Mouse (Mus musculus): ENCODE results near the gene A930004D18Rik. TPM values are rescaled to one million over a fixed set of nuclear protein-coding genes. Genes with fewer than 3 reads are reported as not detected.
A peak's percentile ranks its signal among the peaks of the same experiment; 100 is the strongest.

Gene A930004D18Rik
- polyA plus RNA-seq, 1 experiment from 2014 or later, result 10.4 TPM

GRCm38 (mm10) chr2:18050018-18050417 is 12.5 kb upstream of the A930004D18Rik start:
- Histone ChIP-seq H3K27ac (replicated peaks; ENCODE audit: low read depth, low read length) (peak overlapping the region; percentile 99), H3K9ac (ENCODE audit: low read length) (peak overlapping the region; percentile 75), H3K4me2 (ENCODE audit: low read depth, severe bottlenecking) (peak overlapping the region; percentile 91), H3K27me3 (ENCODE audit: control insufficient read depth, insufficient read depth, low read length) (no peaks in the 10 kb centered on the region), H3K4me3 (ENCODE audit: low read depth, low read length) (no peak overlapping the region), H3K9me3 (ENCODE audit: control insufficient read depth, low read length) (no peaks in the 10 kb centered on the region), H3K36me3 (ENCODE audit: control insufficient read depth, insufficient read depth, low read length) (no peaks in the 10 kb centered on the region), H3K4me1 (ENCODE audit: control insufficient read depth, insufficient read depth, low read length) (peaks cover 16% of the 10 kb centered on the region)
- ATAC-seq (ENCODE audit: insufficient number of reproducible peaks, low FRiP score, low TSS enrichment, low read depth) (no peak), DNase-seq (ENCODE audit: low spot score) (no peak)
- WGBS, result 7% methylated on average over 2 of the region's 2 CpGs

DNA sequence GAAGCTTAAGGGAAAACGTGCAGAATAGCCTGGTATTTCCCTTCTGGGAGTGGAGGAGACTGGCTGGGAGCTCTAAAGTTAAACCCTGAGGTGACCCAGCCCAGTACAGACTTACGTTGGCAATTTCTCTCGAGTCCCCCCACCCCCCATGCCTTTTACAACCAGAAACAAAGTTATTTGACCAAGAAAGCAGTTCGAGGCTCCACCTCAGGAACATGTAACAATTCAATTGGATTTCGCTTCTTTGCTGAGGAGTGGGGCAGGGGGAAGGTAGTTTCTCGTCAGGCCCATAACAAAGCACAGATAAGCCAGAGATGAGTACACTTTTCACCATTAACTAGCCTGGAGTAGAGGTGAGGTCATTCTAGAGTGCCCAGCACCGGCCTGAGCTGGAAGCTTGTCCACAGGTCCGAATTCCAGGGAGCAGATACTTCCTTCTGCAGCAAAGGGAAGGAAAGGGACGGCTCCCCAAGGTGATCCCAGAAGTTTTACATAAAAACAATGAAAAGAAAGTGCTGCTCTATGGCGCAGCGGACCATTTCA is 11.8 kb upstream of the A930004D18Rik start:
- Histone ChIP-seq H3K4me1 (ENCODE audit: control insufficient read depth, insufficient read depth, low read length) (peaks cover 16% of the 10 kb centered on the region), H3K4me2 (ENCODE audit: low read depth, severe bottlenecking) (peak overlapping the region; percentile 91), H3K27me3 (ENCODE audit: control insufficient read depth, insufficient read depth, low read length) (no peaks in the 10 kb centered on the region), H3K9ac (ENCODE audit: low read length) (peak overlapping the region; percentile 75), H3K36me3 (ENCODE audit: control insufficient read depth, insufficient read depth, low read length) (no peaks in the 10 kb centered on the region), H3K4me3 (ENCODE audit: low read depth, low read length) (peak overlapping the region; percentile 91), H3K27ac (replicated peaks; ENCODE audit: low read depth, low read length) (peak overlapping the region; percentile 99), H3K9me3 (ENCODE audit: control insufficient read depth, low read length) (no peaks in the 10 kb centered on the region)
- peak; percentile 61 for DNase-seq (ENCODE audit: low spot score)
- WGBS, result 5% methylated on average over 11 of the region's 11 CpGs
- ATAC-seq (ENCODE audit: insufficient number of reproducible peaks, low FRiP score, low TSS enrichment, low read depth), result peak; percentile 37; the same call in 1 of the 2 replicates

DNA sequence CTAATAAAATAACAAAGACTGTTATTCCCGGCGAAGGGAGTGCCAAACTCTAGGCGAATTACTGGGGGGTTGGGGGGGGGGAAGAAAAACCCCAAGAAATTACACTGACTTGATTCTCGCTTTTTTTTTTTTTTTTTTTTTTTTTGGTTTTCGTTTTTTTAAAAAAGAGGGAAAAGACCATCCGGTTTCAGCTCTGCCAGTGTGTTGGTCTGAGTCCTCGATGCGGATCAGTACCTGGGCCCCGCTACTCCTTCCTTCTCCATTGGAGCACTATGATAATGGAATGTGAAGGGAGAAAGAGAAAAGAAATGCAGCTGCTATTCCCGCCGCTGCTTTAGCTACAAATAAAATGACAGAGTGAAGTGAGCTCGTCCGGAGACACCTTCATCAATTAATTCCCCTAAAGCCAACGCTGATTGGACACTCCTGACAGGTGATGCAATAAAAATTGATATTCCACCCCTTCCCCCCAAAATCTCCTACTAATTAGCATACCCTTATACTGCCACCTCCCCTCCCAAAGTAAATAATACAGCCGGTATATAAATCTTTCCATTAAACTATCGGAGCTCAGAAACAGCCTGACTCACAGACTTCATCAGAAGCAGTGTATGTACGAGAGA is 11.0 kb upstream of the A930004D18Rik start, which contains the start of gene Skida1:
TSS of gene Skida1 (minus strand) at position 599 of the 623 bp plus-strand sequence.
- no peaks in the 10 kb centered on the region for H3K9me3 ChIP-seq (ENCODE audit: control insufficient read depth, low read length)
- H3K4me3 ChIP-seq (ENCODE audit: low read depth, low read length), result peak within 1 kb of the TSS; percentile 91
- peak within 1 kb of the TSS; percentile 91 for H3K4me2 ChIP-seq (ENCODE audit: low read depth, severe bottlenecking)
- H3K36me3 ChIP-seq (ENCODE audit: control insufficient read depth, insufficient read depth, low read length), result no peaks in the 10 kb centered on the region
- H3K27me3 ChIP-seq (ENCODE audit: control insufficient read depth, insufficient read depth, low read length), result no peaks in the 10 kb centered on the region
- ATAC-seq (ENCODE audit: insufficient number of reproducible peaks, low FRiP score, low TSS enrichment, low read depth), result peak; percentile 53; the same call in 1 of the 2 replicates
- peaks cover 11% of the 10 kb centered on the region for H3K4me1 ChIP-seq (ENCODE audit: control insufficient read depth, insufficient read depth, low read length)
- WGBS, result under 1% methylated on average over 17 of the region's 17 CpGs
- DNase-seq (ENCODE audit: low spot score), result peak; percentile 76
- H3K9ac ChIP-seq (ENCODE audit: low read length), result peak within 1 kb of the TSS; percentile 100
- peak within 1 kb of the TSS; percentile 99 for H3K27ac ChIP-seq (replicated peaks; ENCODE audit: low read depth, low read length)

DNA sequence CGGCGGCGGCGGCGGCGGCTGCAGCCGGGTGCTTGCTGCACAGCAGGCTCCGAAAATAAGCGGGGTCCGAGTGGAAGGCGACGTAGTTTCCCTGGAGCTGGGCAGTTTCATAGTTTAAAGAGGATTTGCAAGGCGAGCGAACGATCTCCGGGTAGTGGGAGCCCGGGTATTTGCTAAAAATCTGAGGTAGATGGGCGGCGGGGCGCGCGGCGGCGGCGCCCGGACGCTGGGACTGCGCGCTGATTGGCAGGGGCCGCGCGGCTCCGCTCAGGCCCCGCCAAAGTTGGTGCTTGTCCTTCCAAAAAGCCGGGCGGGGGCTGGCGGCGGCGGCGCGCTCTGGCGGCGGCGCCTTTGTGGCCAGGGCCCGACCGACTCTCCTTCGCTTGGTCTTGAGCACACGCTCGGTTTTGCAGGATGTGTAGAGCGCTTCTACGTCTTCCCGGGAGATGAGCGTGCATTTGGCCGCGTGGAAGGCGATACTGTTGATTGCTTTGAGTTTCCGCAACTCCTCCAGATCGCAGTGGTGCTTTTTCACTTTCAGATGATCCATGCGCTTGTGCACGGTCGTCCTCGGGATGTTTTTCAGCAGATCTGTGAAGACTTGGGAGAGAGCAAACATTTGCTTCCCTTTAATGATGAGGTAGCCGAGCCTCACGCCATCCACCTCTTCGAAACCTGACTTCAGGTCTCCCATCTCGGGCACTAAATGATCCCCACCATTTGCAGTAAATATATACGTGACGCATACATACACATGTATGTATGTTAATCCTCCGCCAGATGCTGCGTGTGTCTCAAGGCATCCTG is 10.3 kb upstream of the A930004D18Rik start:
- DNase-seq (ENCODE audit: low spot score) (peak; percentile 82), ATAC-seq (ENCODE audit: insufficient number of reproducible peaks, low FRiP score, low TSS enrichment, low read depth) (peak; percentile 45; the same call in 1 of the 2 replicates)
- Histone ChIP-seq H3K9ac (ENCODE audit: low read length) (peak overlapping the region; percentile 100), H3K9me3 (ENCODE audit: control insufficient read depth, low read length) (no peaks in the 10 kb centered on the region), H3K4me3 (ENCODE audit: low read depth, low read length) (peak overlapping the region; percentile 91), H3K4me2 (ENCODE audit: low read depth, severe bottlenecking) (peak overlapping the region; percentile 91), H3K4me1 (ENCODE audit: control insufficient read depth, insufficient read depth, low read length) (peaks cover 15% of the 10 kb centered on the region), H3K27ac (replicated peaks; ENCODE audit: low read depth, low read length) (peak overlapping the region; percentile 99), H3K27me3 (ENCODE audit: control insufficient read depth, insufficient read depth, low read length) (no peaks in the 10 kb centered on the region), H3K36me3 (ENCODE audit: control insufficient read depth, insufficient read depth, low read length) (no peaks in the 10 kb centered on the region)
- under 1% methylated on average over 64 of the region's 70 CpGs for WGBS

GRCm38 (mm10) chr2:18046758-18047645 is 9.5 kb upstream of the A930004D18Rik start:
- H3K36me3 ChIP-seq (ENCODE audit: control insufficient read depth, insufficient read depth, low read length), result no peaks in the 10 kb centered on the region
- H3K9ac ChIP-seq (ENCODE audit: low read length), result peak overlapping the region; percentile 100
- peak overlapping the region; percentile 91 for H3K4me3 ChIP-seq (ENCODE audit: low read depth, low read length)
- H3K9me3 ChIP-seq (ENCODE audit: control insufficient read depth, low read length), result no peaks in the 10 kb centered on the region
- H3K27me3 ChIP-seq (ENCODE audit: control insufficient read depth, insufficient read depth, low read length), result no peaks in the 10 kb centered on the region
- H3K4me1 ChIP-seq (ENCODE audit: control insufficient read depth, insufficient read depth, low read length), result peaks cover 20% of the 10 kb centered on the region
- H3K4me2 ChIP-seq (ENCODE audit: low read depth, severe bottlenecking), result peak overlapping the region; percentile 91
- peak overlapping the region; percentile 99 for H3K27ac ChIP-seq (replicated peaks; ENCODE audit: low read depth, low read length)
- under 1% methylated on average over 42 of the region's 64 CpGs for WGBS
- ATAC-seq (ENCODE audit: insufficient number of reproducible peaks, low FRiP score, low TSS enrichment, low read depth), result no peak
- peak; percentile 77 for DNase-seq (ENCODE audit: low spot score)

DNA sequence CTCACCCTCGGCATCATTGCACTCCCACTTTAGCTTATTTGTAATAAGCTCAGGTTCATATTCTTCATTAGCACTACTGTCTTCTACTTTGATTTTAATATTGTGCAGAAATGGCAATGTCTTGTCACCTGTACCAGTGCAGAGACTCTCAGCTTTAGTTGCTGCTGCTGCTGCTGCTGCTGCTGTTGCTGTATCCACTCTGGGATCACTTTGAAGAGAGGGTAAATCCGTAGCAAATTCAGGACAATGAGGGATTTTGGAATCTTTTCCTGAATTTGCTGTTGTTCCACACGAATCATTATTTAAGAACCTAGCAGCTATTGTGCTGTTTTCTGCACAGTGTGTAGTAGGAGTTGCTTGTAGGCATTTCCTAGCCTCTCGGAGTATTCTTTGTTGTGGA is 8.6 kb upstream of the A930004D18Rik start:
- Histone ChIP-seq H3K9me3 (ENCODE audit: control insufficient read depth, low read length) (no peaks in the 10 kb centered on the region), H3K9ac (ENCODE audit: low read length) (peak overlapping the region; percentile 100), H3K36me3 (ENCODE audit: control insufficient read depth, insufficient read depth, low read length) (no peaks in the 10 kb centered on the region), H3K4me3 (ENCODE audit: low read depth, low read length) (peak overlapping the region; percentile 91), H3K4me1 (ENCODE audit: control insufficient read depth, insufficient read depth, low read length) (peaks cover 22% of the 10 kb centered on the region), H3K27me3 (ENCODE audit: control insufficient read depth, insufficient read depth, low read length) (no peaks in the 10 kb centered on the region), H3K27ac (replicated peaks; ENCODE audit: low read depth, low read length) (peak overlapping the region; percentile 99), H3K4me2 (ENCODE audit: low read depth, severe bottlenecking) (peak overlapping the region; percentile 91)
- ATAC-seq (ENCODE audit: insufficient number of reproducible peaks, low FRiP score, low TSS enrichment, low read depth) (no peak), DNase-seq (ENCODE audit: low spot score) (no peak)
- 0% methylated on average over 4 of the region's 4 CpGs for WGBS

DNA sequence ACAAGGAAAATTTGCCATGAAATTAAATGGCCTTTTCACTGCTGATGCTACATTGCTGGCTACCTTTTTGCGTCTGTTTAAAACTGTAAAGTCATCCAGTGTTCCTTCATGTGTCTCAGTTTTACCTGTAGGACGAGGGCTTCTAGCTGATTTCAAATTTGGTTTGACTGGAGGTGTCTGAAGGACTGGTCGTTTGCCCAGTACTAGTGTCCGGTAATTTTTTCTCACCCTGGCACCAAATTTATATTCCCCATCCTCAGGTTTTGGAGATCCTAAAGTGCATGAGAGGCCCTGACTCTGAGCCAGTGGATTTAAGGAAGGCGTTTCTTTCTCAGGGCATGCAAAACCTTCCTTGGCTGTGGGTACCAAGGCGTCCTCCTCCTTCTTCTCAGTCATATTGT is 8.2 kb upstream of the A930004D18Rik start:
- H3K36me3 ChIP-seq (ENCODE audit: control insufficient read depth, insufficient read depth, low read length), result no peaks in the 10 kb centered on the region
- H3K4me1 ChIP-seq (ENCODE audit: control insufficient read depth, insufficient read depth, low read length), result peaks cover 26% of the 10 kb centered on the region
- ATAC-seq (ENCODE audit: insufficient number of reproducible peaks, low FRiP score, low TSS enrichment, low read depth) (no peak), DNase-seq (ENCODE audit: low spot score) (peak; percentile 49)
- no peaks in the 10 kb centered on the region for H3K27me3 ChIP-seq (ENCODE audit: control insufficient read depth, insufficient read depth, low read length)
- WGBS, result 4% methylated on average over 6 of the region's 6 CpGs
- H3K9ac ChIP-seq (ENCODE audit: low read length), result peak overlapping the region; percentile 100
- peak overlapping the region; percentile 99 for H3K27ac ChIP-seq (replicated peaks; ENCODE audit: low read depth, low read length)
- peak overlapping the region; percentile 91 for H3K4me3 ChIP-seq (ENCODE audit: low read depth, low read length)
- peak overlapping the region; percentile 91 for H3K4me2 ChIP-seq (ENCODE audit: low read depth, severe bottlenecking)
- no peaks in the 10 kb centered on the region for H3K9me3 ChIP-seq (ENCODE audit: control insufficient read depth, low read length)

Data from limb, embryonic 11.5 days (tissue).